Mouse (Mus musculus) heart, adult 2 months (tissue): Measurements from ENCODE around the gene Ldhc.

Source experiments
- CTCF ChIP-seq: fragments of 200-600 bp; IDR thresholded peaks from 2 replicates; pipeline ENCODE4 v1.8.1; 2022; ENCODE audit warnings: antibody characterized with exemption, mild to moderate bottlenecking, moderate library complexity
- POLR2A ChIP-seq: fragments of 200-500 bp; IDR thresholded peaks from 2 replicates; pipeline ENCODE4 v1.6.1; 2011; ENCODE audit warnings: mild to moderate bottlenecking, low read depth, low read length, control low read depth; ENCODE audit not compliant: insufficient read depth

- TF ChIP-seq CTCF (no peak), POLR2A (no peak)
Observed at GRCm38 (mm10) chr7:46853365-46853764, 7.6 kb upstream of the Ldhc start.
